Mouse (Mus musculus): ENCODE measurements around the gene Abhd14b.

DNA sequence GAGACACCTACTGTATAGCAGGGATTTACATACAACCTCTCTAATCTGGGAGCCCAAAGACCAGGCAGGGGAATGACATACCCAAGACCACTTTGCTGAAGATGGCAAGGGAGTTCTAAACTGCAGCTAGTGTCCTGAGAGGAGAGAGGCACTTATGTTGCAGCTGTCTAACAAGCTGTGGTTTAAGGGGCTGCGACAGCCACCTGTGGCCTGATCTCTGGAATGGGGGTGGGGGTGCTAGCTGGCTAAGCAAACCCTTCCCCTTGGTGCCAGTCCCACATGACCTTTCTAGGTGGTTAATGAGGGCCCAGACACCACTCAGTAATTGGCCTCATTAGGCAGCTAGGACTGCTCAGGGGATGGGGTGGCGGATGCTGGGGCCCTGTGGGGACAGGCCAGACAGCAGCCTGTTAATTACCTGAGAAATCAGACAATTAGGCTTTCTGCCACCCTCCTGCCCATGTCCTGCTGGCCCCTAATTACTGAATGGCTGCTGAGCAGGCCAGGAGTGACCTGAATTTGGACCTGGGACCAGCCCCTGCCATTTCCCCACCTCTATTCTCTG lies 37.1 kb upstream of the Abhd14b start:
- TF ChIP-seq ZC3H11A (IDR thresholded peaks at IDR 0.05; ENCODE audit: borderline replicate concordance, low read depth, low read length) (no peak), ZNF384 (IDR thresholded peaks at IDR 0.05; ENCODE audit: low read depth, low read length) (no peak), HCFC1 (IDR thresholded peaks at IDR 0.05; ENCODE audit: borderline replicate concordance, insufficient read depth, low read length) (no peak), CHD2 (IDR thresholded peaks at IDR 0.05; ENCODE audit: low read depth, low read length) (no peak), MAFK (IDR thresholded peaks at IDR 0.05; ENCODE audit: insufficient read depth, low read depth, low read length) (no peak)
